Mouse (Mus musculus) erythroid progenitor cell, adult 5-6 weeks (primary cell): ENCODE data around the gene Minar1. TPM values are rescaled to one million over a fixed set of nuclear protein-coding genes. Genes with fewer than 3 reads are reported as not detected.

Source experiments
- total RNA-seq, 2 experiments: library from RNA; stranded (forward) in 1 of 2; stranded (reverse) in 1 of 2; fragments of 150-400 nt in 1 of 2; fragments of 186-747, 209-891 nt in 1 of 2; gene quantifications; 2 replicates each; pipeline versions ENCODE4 v1.2.3 to v1.2.4; 2015 to 2017; ENCODE audit warnings: low replicate concordance in 2 of 2

The Minar1 gene
- total RNA-seq, 2 experiments from 2014 or later, result not detected

Other genes starting within 250 kb of the Minar1 start
- 33.5 and 51.6 TPM in 2 replicates for gene Tmed3, start 81.9 kb upstream of the Minar1 start, total RNA-seq (2015; ENCODE audit: low replicate concordance)
- gene Tmed3, start 81.9 kb upstream of the Minar1 start, total RNA-seq (2017; ENCODE audit: low replicate concordance), result 19.6 and 45.5 TPM in 2 replicates
- gene Ankrd34c, start 115.3 kb upstream of the Minar1 start, total RNA-seq (2015; ENCODE audit: low replicate concordance), result not detected in 2 replicates
- gene Ankrd34c, start 115.3 kb upstream of the Minar1 start, total RNA-seq (2017; ENCODE audit: low replicate concordance), result not detected in 2 replicates